Mouse (Mus musculus) neural tube, embryonic 15.5 days (tissue): ENCODE results near the gene Hpgd. TPM values are rescaled to one million over a fixed set of nuclear protein-coding genes. Genes with fewer than 3 reads are reported as not detected.
"Not testable (repeated sequence)": the region's sequence is repeated elsewhere in the genome, so short reads cannot be mapped to it uniquely, and the experiment has no call there.

Source experiments
- ATAC-seq: fragments of 200-750 bp; cut with Nextera tagmentation; 2 replicates; pipeline ENCODE4 v1.8.0; 2017; ENCODE audit warnings: mild to moderate bottlenecking, moderate TSS enrichment, moderate library complexity; ENCODE audit not compliant: low FRiP score
- H3K27ac ChIP-seq: fragments of 300-500 bp; sonication (generic); replicated peaks from 2 replicates; pipeline ENCODE4 v1.5.1; 2015; ENCODE audit warnings: mild to moderate bottlenecking, inconsistent platforms
- H3K27me3 ChIP-seq: fragments of 300-500 bp; sonication (generic); replicated peaks from 2 replicates; pipeline ENCODE4 v1.6.1; 2015; ENCODE audit warnings: inconsistent platforms
- H3K36me3 ChIP-seq: fragments of 300-500 bp; sonication (generic); 2 replicates; pipeline ENCODE4 v1.6.1; 2015; ENCODE audit warnings: inconsistent platforms
- H3K4me1 ChIP-seq: fragments of 300-500 bp; sonication (generic); 2 replicates; pipeline ENCODE4 v1.6.1; 2015; ENCODE audit warnings: inconsistent platforms
- H3K4me2 ChIP-seq: fragments of 300-500 bp; sonication (generic); 2 replicates; pipeline ENCODE4 v1.6.1; 2015; ENCODE audit warnings: inconsistent platforms, mild to moderate bottlenecking, moderate library complexity
- H3K4me3 ChIP-seq: fragments of 300-500 bp; sonication (generic); replicated peaks from 2 replicates; pipeline ENCODE4 v1.5.1; 2015; ENCODE audit warnings: mild to moderate bottlenecking, inconsistent platforms
- H3K9ac ChIP-seq: fragments of 300-500 bp; sonication (generic); replicated peaks from 2 replicates; pipeline ENCODE4 v1.6.1; 2015; ENCODE audit warnings: mild to moderate bottlenecking, inconsistent platforms
- H3K9me3 ChIP-seq: fragments of 300-500 bp; sonication (generic); replicated peaks from 2 replicates; pipeline ENCODE4 v1.6.1; 2016; ENCODE audit warnings: inconsistent platforms
- WGBS: fragments of 180-500 bp; shearing (Covaris S2); methylation state at CpG from one replicate; pipeline ENCODE4 v1.1.7; 2015; ENCODE audit warnings: mixed read lengths; 5-methylcytosine and 5-hydroxymethylcytosine counted together
- polyA plus RNA-seq: library from polyadenylated mRNA; unstranded; fragments of >200 nt; fragmentation: Nextera tagmentation; extraction: Ambion mirVana; gene quantifications from 2 replicates; pipeline ENCODE4 v1.2.1, GENCODE M21; 2015

Hpgd gene
- polyA plus RNA-seq, 1 experiment from 2014 or later: 4.3 TPM

GRCm38 (mm10) chr8:56286717-56287116 lies 7.7 kb upstream of the Hpgd start:
- no peaks in the 10 kb centered on the region for H3K27me3 ChIP-seq
- no peak for ATAC-seq
- H3K4me2 ChIP-seq: no peak overlapping the region
- H3K9me3 ChIP-seq: no peaks in the 10 kb centered on the region
- no peaks in the 10 kb centered on the region for H3K4me1 ChIP-seq
- no peak overlapping the region for H3K4me3 ChIP-seq
- H3K36me3 ChIP-seq: no peaks in the 10 kb centered on the region
- WGBS: 90% methylated on average over 2 of the region's 2 CpGs
- H3K27ac ChIP-seq: no peak overlapping the region
- H3K9ac ChIP-seq: no peak overlapping the region

- Histone ChIP-seq H3K27me3 (no peaks in the 10 kb centered on the region), H3K4me3 (no peak overlapping the region), H3K9ac (no peak overlapping the region), H3K4me2 (no peak overlapping the region), H3K4me1 (no peaks in the 10 kb centered on the region), H3K27ac (no peak overlapping the region), H3K9me3 (no peaks in the 10 kb centered on the region), H3K36me3 (no peaks in the 10 kb centered on the region)
- ATAC-seq: no peak
- 82% methylated on average over 7 of the region's 7 CpGs for WGBS
Observed at GRCm38 (mm10) chr8:56287370-56288072, 6.9 kb upstream of the Hpgd start.

- H3K4me2 ChIP-seq: no peak overlapping the region
- no peak overlapping the region for H3K27ac ChIP-seq
- WGBS: 79% methylated on average over 7 of the region's 7 CpGs
- H3K4me1 ChIP-seq: peaks cover 16% of the 10 kb centered on the region
- no peak for ATAC-seq
- no peaks in the 10 kb centered on the region for H3K36me3 ChIP-seq
- no peaks in the 10 kb centered on the region for H3K9me3 ChIP-seq
- H3K9ac ChIP-seq: no peak overlapping the region
- H3K27me3 ChIP-seq: 0 out of 2 replicates have a peak, but pooled peaks cover 8% of the 10 kb centered on the region
- no peak overlapping the region for H3K4me3 ChIP-seq
Observed at GRCm38 (mm10) chr8:56292318-56292717, 2.1 kb upstream of the Hpgd start.

- Histone ChIP-seq H3K27ac (no peak overlapping the region), H3K4me1 (peaks cover 16% of the 10 kb centered on the region), H3K9me3 (no peaks in the 10 kb centered on the region), H3K36me3 (no peaks in the 10 kb centered on the region), H3K27me3 (0 out of 2 replicates have a peak, but pooled peaks cover 8% of the 10 kb centered on the region), H3K4me2 (peak overlapping the region; percentile 95), H3K9ac (no peak overlapping the region), H3K4me3 (no peak overlapping the region)
- 5% methylated on average over 8 of the region's 8 CpGs for WGBS
- ATAC-seq: no peak
Observed at GRCm38 (mm10) chr8:56293480-56293879, 905 bp upstream of the Hpgd start.

- 0 out of 2 replicates have a peak, but pooled peaks cover 8% of the 10 kb centered on the region for H3K27me3 ChIP-seq
- WGBS: 21% methylated on average over 14 of the region's 14 CpGs
- peak; percentile 28; the same call in 1 of the 2 replicates for ATAC-seq
- H3K4me3 ChIP-seq: peak overlapping the region; percentile 59
- peaks cover 16% of the 10 kb centered on the region for H3K4me1 ChIP-seq
- peak overlapping the region; percentile 57 for H3K9ac ChIP-seq
- no peaks in the 10 kb centered on the region for H3K36me3 ChIP-seq
- peak overlapping the region; percentile 95 for H3K4me2 ChIP-seq
- no peak overlapping the region for H3K27ac ChIP-seq
- H3K9me3 ChIP-seq: no peaks in the 10 kb centered on the region
Observed at GRCm38 (mm10) chr8:56294886-56295555, 636 bp downstream of the Hpgd start.

GRCm38 (mm10) chr8:56299421-56299820 lies 5.0 kb downstream of the Hpgd start:
- Histone ChIP-seq H3K36me3 (no peaks in the 10 kb centered on the region), H3K9ac (no peak overlapping the region), H3K9me3 (no peaks in the 10 kb centered on the region), H3K4me3 (no peak overlapping the region), H3K4me1 (peaks cover 9% of the 10 kb centered on the region), H3K27ac (no peak overlapping the region), H3K27me3 (no peaks in the 10 kb centered on the region), H3K4me2 (no peak overlapping the region)
- ATAC-seq: no peak
- WGBS: 81% methylated on average over 5 of the region's 5 CpGs

GRCm38 (mm10) chr8:56301303-56301702 lies 6.9 kb downstream of the Hpgd start:
- not testable (repeated sequence) for H3K9me3 ChIP-seq, H3K4me1 ChIP-seq, H3K36me3 ChIP-seq, H3K9ac ChIP-seq, H3K4me2 ChIP-seq, H3K27me3 ChIP-seq, H3K4me3 ChIP-seq, ATAC-seq, H3K27ac ChIP-seq
- WGBS: 83% methylated on average over 3 of the region's 3 CpGs

GRCm38 (mm10) chr8:56304595-56304994 lies 10.2 kb downstream of the Hpgd start:
- no peak overlapping the region for H3K27ac ChIP-seq
- WGBS: 84% methylated on average over 7 of the region's 7 CpGs
- H3K9ac ChIP-seq: no peak overlapping the region
- no peak overlapping the region for H3K4me3 ChIP-seq
- no peaks in the 10 kb centered on the region for H3K27me3 ChIP-seq
- H3K4me1 ChIP-seq: no peaks in the 10 kb centered on the region
- no peaks in the 10 kb centered on the region for H3K36me3 ChIP-seq
- ATAC-seq: no peak
- no peaks in the 10 kb centered on the region for H3K9me3 ChIP-seq
- no peak overlapping the region for H3K4me2 ChIP-seq

- WGBS: 95% methylated on average over 2 of the region's 2 CpGs
- H3K9ac ChIP-seq: no peak overlapping the region
- H3K27ac ChIP-seq: no peak overlapping the region
- no peak overlapping the region for H3K4me2 ChIP-seq
- no peaks in the 10 kb centered on the region for H3K4me1 ChIP-seq
- no peaks in the 10 kb centered on the region for H3K27me3 ChIP-seq
- no peaks in the 10 kb centered on the region for H3K36me3 ChIP-seq
- no peak overlapping the region for H3K4me3 ChIP-seq
- no peak for ATAC-seq
- H3K9me3 ChIP-seq: no peaks in the 10 kb centered on the region
Observed at GRCm38 (mm10) chr8:56313622-56314021, 19.2 kb downstream of the Hpgd start.

- H3K9me3 ChIP-seq: no peaks in the 10 kb centered on the region
- ATAC-seq: no peak
- H3K4me3 ChIP-seq: no peak overlapping the region
- no peaks in the 10 kb centered on the region for H3K4me1 ChIP-seq
- H3K4me2 ChIP-seq: no peak overlapping the region
- no peak overlapping the region for H3K9ac ChIP-seq
- H3K27ac ChIP-seq: no peak overlapping the region
- H3K27me3 ChIP-seq: no peaks in the 10 kb centered on the region
- H3K36me3 ChIP-seq: no peaks in the 10 kb centered on the region
- WGBS: 79% methylated on average over 3 of the region's 3 CpGs
Observed at GRCm38 (mm10) chr8:56315189-56315588, 20.8 kb downstream of the Hpgd start.

- Histone ChIP-seq H3K9me3 (no peaks in the 10 kb centered on the region), H3K27me3 (no peaks in the 10 kb centered on the region), H3K9ac (no peak overlapping the region), H3K36me3 (no peaks in the 10 kb centered on the region), H3K4me3 (no peak overlapping the region), H3K4me2 (no peak overlapping the region), H3K4me1 (no peaks in the 10 kb centered on the region), H3K27ac (no peak overlapping the region)
- no peak for ATAC-seq
- 95% methylated on average over 1 of the region's 1 CpGs for WGBS
Observed at GRCm38 (mm10) chr8:56323276-56323675, 28.9 kb downstream of the Hpgd start.

GRCm38 (mm10) chr8:56327709-56328108 lies 33.3 kb downstream of the Hpgd start:
- Histone ChIP-seq H3K9ac (no peak overlapping the region), H3K27ac (no peak overlapping the region), H3K36me3 (no peaks in the 10 kb centered on the region), H3K4me1 (no peaks in the 10 kb centered on the region), H3K27me3 (no peaks in the 10 kb centered on the region), H3K9me3 (no peaks in the 10 kb centered on the region), H3K4me2 (no peak overlapping the region), H3K4me3 (no peak overlapping the region)
- ATAC-seq: no peak
- 81% methylated on average over 3 of the region's 3 CpGs for WGBS
